Mouse (Mus musculus) frontal cortex, adult (tissue): ENCODE results near the gene Ccnc.

Source experiments
- ATAC-seq: cut with Nextera tagmentation; 2 replicates; pipeline ENCODE4 v1.9.2; 2017; ENCODE audit warnings: mild to moderate bottlenecking, moderate library complexity, mixed read lengths; ENCODE audit not compliant: low TSS enrichment

The Ccnc gene

DNA sequence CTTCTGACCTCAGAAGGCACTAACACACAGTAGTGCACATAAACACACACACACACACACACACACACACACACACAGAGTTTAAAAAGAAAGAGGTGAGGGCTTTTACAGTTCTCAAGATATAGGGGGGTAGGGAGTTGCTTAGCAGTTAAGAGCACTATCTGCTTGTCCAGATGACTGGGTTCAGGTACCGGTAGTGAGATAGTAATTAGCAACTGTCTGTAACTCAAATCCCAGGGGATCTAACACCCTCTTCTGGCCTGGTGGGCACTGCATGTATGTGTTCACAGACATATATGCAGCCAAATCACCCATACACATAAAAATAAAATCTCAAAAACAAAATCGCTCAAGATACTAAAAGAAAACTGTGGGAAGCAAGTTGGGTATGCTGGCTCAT lies 74.1 kb downstream of the Ccnc start:
- no peak for ATAC-seq

GRCm38 (mm10) chr4:21807204-21807603 lies 79.7 kb downstream of the Ccnc start:
- no peak for ATAC-seq
